Comparison of ENCODE assay signal across 10 mouse cellular contexts in the genomic region with DNA sequence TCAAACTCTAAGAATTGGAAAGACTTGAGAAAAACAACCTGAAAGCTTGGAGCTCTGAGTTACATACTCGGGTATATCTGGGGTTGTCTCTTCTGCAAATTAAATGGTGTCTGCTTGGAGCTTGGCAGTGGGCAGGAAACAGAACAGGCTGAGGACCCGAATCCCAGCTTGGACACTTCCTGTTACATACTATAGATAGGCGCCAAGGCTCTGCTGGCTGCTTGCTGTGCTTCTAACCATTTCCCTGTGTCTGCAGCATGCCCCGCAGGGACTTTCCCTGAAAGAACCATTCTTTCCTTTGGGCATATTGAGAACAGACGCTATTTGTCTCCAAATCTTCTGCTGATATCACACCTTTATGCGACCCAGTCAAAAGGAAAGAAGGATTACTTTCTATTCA.
DNase-seq lines count a peak whose midpoint lies in the region; ATAC-seq lines count a peak whose summit lies in the region.
"Had no signal": no experiment of that assay in that cellular context is flagged by ENCODE, and none has a peak within 500 bp of the region (broad histone marks: within the 10 kb centered on the region; RNA-seq: fewer than 3 reads in every experiment).

No protein-coding gene starts in this region.

- no peaks in the 10 kb centered on the region for H3K9me3 ChIP-seq in heart, embryonic 15.5 days (replicated peaks)
- no peaks in the 10 kb centered on the region for H3K9me3 ChIP-seq in heart, embryonic 11.5 days (replicated peaks; ENCODE audit: control insufficient read depth, low read length)
- no peaks in the 10 kb centered on the region for H3K9me3 ChIP-seq in lung, embryonic 16.5 days (ENCODE audit: control insufficient read depth, low read length)
- H3K9me3 ChIP-seq in limb, embryonic 10.5 days (replicated peaks) = no peaks in the 10 kb centered on the region
- H3K9me3 ChIP-seq: limb, embryonic 13.5 days had no signal

- H3K4me1 ChIP-seq in heart, embryonic 15.5 days (replicated peaks) = 0 out of 2 replicates have a peak, but pooled peaks cover 5% of the 10 kb centered on the region
- 0 out of 2 replicates have a peak, but pooled peaks cover 3% of the 10 kb centered on the region for H3K4me1 ChIP-seq in heart, embryonic 11.5 days (ENCODE audit: control insufficient read depth, insufficient read depth, low read length)
- H3K4me1 ChIP-seq in lung, embryonic 16.5 days (replicated peaks; ENCODE audit: control insufficient read depth, insufficient read depth, low read length) = no peaks in the 10 kb centered on the region
- H3K4me1 ChIP-seq in limb, embryonic 10.5 days = peaks cover 19% of the 10 kb centered on the region

- H3K4me3 ChIP-seq in heart, embryonic 15.5 days = no peak overlapping the region
- H3K4me3 ChIP-seq in heart, embryonic 11.5 days (ENCODE audit: low read depth, low read length) = no peak overlapping the region
- H3K4me3 ChIP-seq in lung, embryonic 16.5 days (ENCODE audit: low read length) = no peak overlapping the region
- no peak overlapping the region for H3K4me3 ChIP-seq in limb, embryonic 10.5 days
- H3K4me3 ChIP-seq: limb, embryonic 13.5 days had no signal

- WGBS in heart, embryonic 15.5 days = 36% methylated on average over 6 of the region's 6 CpGs
- 39% methylated on average over 6 of the region's 6 CpGs for WGBS in heart, embryonic 11.5 days (ENCODE audit: insufficient replicate concordance)
- WGBS in lung, embryonic 16.5 days = 45% methylated on average over 6 of the region's 6 CpGs
- 56% methylated on average over 6 of the region's 6 CpGs for WGBS in limb, embryonic 10.5 days

- no peak overlapping the region for H3K4me2 ChIP-seq in heart, embryonic 15.5 days
- H3K4me2 ChIP-seq in heart, embryonic 11.5 days = no peak overlapping the region
- no peak overlapping the region for H3K4me2 ChIP-seq in lung, embryonic 16.5 days (ENCODE audit: low read depth, low read length)
- H3K4me2 ChIP-seq: limb, embryonic 13.5 days had no signal

- ATAC-seq in heart, embryonic 15.5 days (replicated peaks; ENCODE audit: insufficient number of reproducible peaks, insufficient read depth, low FRiP score, low read depth) = peak; percentile 53; the same call in 1 of the 2 replicates
- ATAC-seq in heart, embryonic 11.5 days (replicated peaks; ENCODE audit: insufficient number of reproducible peaks, low FRiP score, low TSS enrichment) = no peak
- 0 out of 2 replicates have a peak, but pooled peaks have one; percentile 51 for ATAC-seq in lung, embryonic 16.5 days (ENCODE audit: low read depth)
- ATAC-seq: CD4-positive, CD25-positive, alpha-beta regulatory T cell, adult 4 months had no signal

- H3K9ac ChIP-seq in heart, embryonic 15.5 days = no peak overlapping the region
- H3K9ac ChIP-seq in heart, embryonic 11.5 days (ENCODE audit: low read depth, low read length) = no peak overlapping the region
- no peak overlapping the region for H3K9ac ChIP-seq in lung, embryonic 16.5 days (ENCODE audit: low read length)
- H3K9ac ChIP-seq: limb, embryonic 13.5 days had no signal

- no peak for DNase-seq in lung, postnatal 14 days
- DNase-seq in embryo, embryonic 10.5 days (ENCODE audit: low spot score) = peak; percentile 16
- DNase-seq in limb, embryonic 10.5 days (ENCODE audit: low spot score) = peak; percentile 32
- DNase-seq in spleen, postnatal 14 days (ENCODE audit: low spot score in 2 of 2) = no peak
- DNase-seq in thymus, postnatal 10 days (ENCODE audit: low spot score in 2 of 2) = no peak

- H3K27ac ChIP-seq in heart, embryonic 15.5 days = no peak overlapping the region
- no peak overlapping the region for H3K27ac ChIP-seq in heart, embryonic 11.5 days (ENCODE audit: low read depth, low read length)
- 0 out of 2 replicates have a peak overlapping the region, but pooled peaks have one; percentile 1 for H3K27ac ChIP-seq in lung, embryonic 16.5 days (ENCODE audit: low read length)
- peak overlapping the region; percentile 53 for H3K27ac ChIP-seq in limb, embryonic 10.5 days
- H3K27ac ChIP-seq: limb, embryonic 13.5 days had no signal

- H3K27me3 ChIP-seq in heart, embryonic 15.5 days = no peaks in the 10 kb centered on the region
- no peaks in the 10 kb centered on the region for H3K27me3 ChIP-seq in heart, embryonic 11.5 days (ENCODE audit: control insufficient read depth, insufficient read depth, low read length)
- no peaks in the 10 kb centered on the region for H3K27me3 ChIP-seq in lung, embryonic 16.5 days (ENCODE audit: control insufficient read depth, insufficient read depth, low read depth, low read length)
- no peaks in the 10 kb centered on the region for H3K27me3 ChIP-seq in limb, embryonic 10.5 days (ENCODE audit: low read depth, poor library complexity, severe bottlenecking)
- H3K27me3 ChIP-seq: limb, embryonic 13.5 days had no signal

- no peaks in the 10 kb centered on the region for H3K36me3 ChIP-seq in heart, embryonic 15.5 days
- H3K36me3 ChIP-seq in heart, embryonic 11.5 days (ENCODE audit: control insufficient read depth, insufficient read depth, low read length) = no peaks in the 10 kb centered on the region
- no peaks in the 10 kb centered on the region for H3K36me3 ChIP-seq in lung, embryonic 16.5 days (ENCODE audit: control insufficient read depth, insufficient read depth, low read length)
- no peaks in the 10 kb centered on the region for H3K36me3 ChIP-seq in limb, embryonic 10.5 days
- H3K36me3 ChIP-seq: limb, embryonic 13.5 days had no signal

Comparison
In these comparisons a context has a peak if more than half of its experiments do, and no peak if none do; other contexts are left out.
1. H3K27ac ChIP-seq: peak in lung, embryonic 16.5 days (single experiment) and limb, embryonic 10.5 days (single experiment); none in heart, embryonic 15.5 days (single experiment) and heart, embryonic 11.5 days (single experiment).
2. DNase-seq: peak in embryo, embryonic 10.5 days (single experiment) and limb, embryonic 10.5 days (single experiment); none in lung, postnatal 14 days (single experiment), spleen, postnatal 14 days (0 of 2) and thymus, postnatal 10 days (0 of 2).